Mouse (Mus musculus) stomach, embryonic 15.5 days (tissue): Measurements from ENCODE around the gene H2-Q6. TPM values are rescaled to one million over a fixed set of nuclear protein-coding genes. Genes with fewer than 3 reads are reported as not detected.
"Not testable (repeated sequence)": the region's sequence is repeated elsewhere in the genome, so short reads cannot be mapped to it uniquely, and the experiment has no call there.

Source experiments
- ATAC-seq: fragments of 200-750 bp; cut with Nextera tagmentation; 2 replicates; pipeline ENCODE4 v1.8.0; 2017; ENCODE audit warnings: low read depth, moderate number of reproducible peaks, moderate TSS enrichment; ENCODE audit not compliant: insufficient read depth, low FRiP score
- H3K27ac ChIP-seq: fragments of 300-500 bp; sonication (generic); 2 replicates; pipeline ENCODE4 v1.5.1; 2015; ENCODE audit warnings: mild to moderate bottlenecking, inconsistent platforms
- H3K27me3 ChIP-seq: fragments of 300-500 bp; sonication (generic); replicated peaks from 2 replicates; pipeline ENCODE4 v1.6.1; 2015; ENCODE audit warnings: inconsistent platforms
- H3K36me3 ChIP-seq: fragments of 300-500 bp; sonication (generic); 2 replicates; pipeline ENCODE4 v1.6.1; 2015; ENCODE audit warnings: inconsistent platforms
- H3K4me1 ChIP-seq: fragments of 300-500 bp; sonication (generic); 2 replicates; pipeline ENCODE4 v1.6.1; 2015; ENCODE audit warnings: inconsistent platforms
- H3K4me2 ChIP-seq: fragments of 300-500 bp; sonication (generic); 2 replicates; pipeline ENCODE4 v1.6.1; 2015; ENCODE audit warnings: mild to moderate bottlenecking, inconsistent platforms
- H3K4me3 ChIP-seq: fragments of 300-500 bp; sonication (generic); replicated peaks from 2 replicates; pipeline ENCODE4 v1.5.1; 2015; ENCODE audit warnings: inconsistent platforms
- H3K9ac ChIP-seq: fragments of 300-500 bp; sonication (generic); 2 replicates; pipeline ENCODE4 v1.6.1; 2015; ENCODE audit warnings: inconsistent platforms
- H3K9me3 ChIP-seq: fragments of 300-500 bp; sonication (generic); 2 replicates; pipeline ENCODE4 v1.6.1; 2016; ENCODE audit warnings: inconsistent platforms
- WGBS: fragments of 180-500 bp; shearing (Covaris S2); methylation state at CpG from one replicate; pipeline ENCODE4 v1.1.7; 2015; 5-methylcytosine and 5-hydroxymethylcytosine counted together
- polyA plus RNA-seq: library from polyadenylated mRNA; unstranded; fragments of >200 nt; fragmentation: Nextera tagmentation; extraction: Ambion mirVana; gene quantifications from 2 replicates; pipeline ENCODE4 v1.2.1, GENCODE M21; 2015

The H2-Q6 gene
- polyA plus RNA-seq, 1 experiment from 2014 or later, result 1.7 TPM

- not testable (repeated sequence) for ATAC-seq, H3K27ac ChIP-seq, H3K4me1 ChIP-seq, H3K36me3 ChIP-seq, H3K9me3 ChIP-seq, H3K9ac ChIP-seq, H3K4me3 ChIP-seq, H3K4me2 ChIP-seq
- WGBS, result 77% methylated on average over 2 of the region's 3 CpGs
- H3K27me3 ChIP-seq, result peaks cover 16% of the 10 kb centered on the region; the same call in 1 of the 2 replicates
Observed at GRCm38 (mm10) chr17:35438395-35438794, 13.7 kb downstream of the H2-Q6 start.

GRCm38 (mm10) chr17:35438885-35439284 is 14.2 kb downstream of the H2-Q6 start, which contains the start of gene H2-Q7:
TSS of gene H2-Q7 (plus strand) at chr17:35439155.
- not testable (repeated sequence) for H3K4me1 ChIP-seq, H3K36me3 ChIP-seq, H3K9me3 ChIP-seq, H3K27ac ChIP-seq, H3K9ac ChIP-seq
- 3% methylated on average over 18 of the region's 18 CpGs for WGBS
- peak within 1 kb of the TSS; percentile 42 for H3K4me3 ChIP-seq
- ATAC-seq, result peak; percentile 87
- peak within 1 kb of the TSS; percentile 86 for H3K4me2 ChIP-seq
- H3K27me3 ChIP-seq, result peaks cover 16% of the 10 kb centered on the region; the same call in 1 of the 2 replicates

GRCm38 (mm10) chr17:35439295-35439747 is 14.7 kb downstream of the H2-Q6 start:
- H3K9ac ChIP-seq, H3K9me3 ChIP-seq, H3K27ac ChIP-seq, H3K36me3 ChIP-seq, H3K4me1 ChIP-seq: not testable (repeated sequence)
- peak; percentile 9; the same call in 1 of the 2 replicates for ATAC-seq
- H3K4me3 ChIP-seq, result peak overlapping the region; percentile 42
- 1% methylated on average over 47 of the region's 48 CpGs for WGBS
- H3K27me3 ChIP-seq, result peaks cover 16% of the 10 kb centered on the region; the same call in 1 of the 2 replicates
- peak overlapping the region; percentile 86 for H3K4me2 ChIP-seq

GRCm38 (mm10) chr17:35439925-35440645 is 15.4 kb downstream of the H2-Q6 start:
- not testable (repeated sequence) for H3K4me1 ChIP-seq, H3K27ac ChIP-seq, H3K9ac ChIP-seq, H3K9me3 ChIP-seq, ATAC-seq, H3K36me3 ChIP-seq, H3K4me3 ChIP-seq
- 40% methylated on average over 27 of the region's 27 CpGs for WGBS
- Histone ChIP-seq H3K27me3 (peaks cover 16% of the 10 kb centered on the region; the same call in 1 of the 2 replicates), H3K4me2 (0 out of 2 replicates have a peak overlapping the region, but pooled peaks have one; percentile 86)

GRCm38 (mm10) chr17:35442376-35442775 is 17.7 kb downstream of the H2-Q6 start:
- not testable (repeated sequence) for H3K4me3 ChIP-seq, H3K27ac ChIP-seq, H3K36me3 ChIP-seq, H3K4me1 ChIP-seq, ATAC-seq, H3K4me2 ChIP-seq, H3K9me3 ChIP-seq, H3K9ac ChIP-seq
- peaks cover 10% of the 10 kb centered on the region; the same call in 1 of the 2 replicates for H3K27me3 ChIP-seq
- 86% methylated on average over 2 of the region's 2 CpGs for WGBS

GRCm38 (mm10) chr17:35444510-35444909 is 19.9 kb downstream of the H2-Q6 start:
- not testable (repeated sequence) for H3K4me3 ChIP-seq, H3K9me3 ChIP-seq, H3K27ac ChIP-seq, H3K4me2 ChIP-seq, ATAC-seq, H3K27me3 ChIP-seq, H3K4me1 ChIP-seq, H3K9ac ChIP-seq, H3K36me3 ChIP-seq
- WGBS, result 84% methylated on average over 2 of the region's 2 CpGs

GRCm38 (mm10) chr17:35458247-35458646 is 33.6 kb downstream of the H2-Q6 start:
- H3K4me1 ChIP-seq, H3K27me3 ChIP-seq, H3K4me3 ChIP-seq, H3K4me2 ChIP-seq, ATAC-seq, H3K27ac ChIP-seq, H3K9me3 ChIP-seq, H3K36me3 ChIP-seq, H3K9ac ChIP-seq: not testable (repeated sequence)
- WGBS, result no CpG with 5 or more reads among the region's 1 CpGs

- H3K4me1 ChIP-seq, ATAC-seq, H3K4me3 ChIP-seq, H3K27ac ChIP-seq, H3K9ac ChIP-seq, H3K4me2 ChIP-seq, H3K9me3 ChIP-seq, H3K27me3 ChIP-seq, H3K36me3 ChIP-seq: not testable (repeated sequence)
- 65% methylated on average over 3 of the region's 9 CpGs for WGBS
Observed at GRCm38 (mm10) chr17:35460513-35461341, 36.1 kb downstream of the H2-Q6 start.

GRCm38 (mm10) chr17:35465651-35466050 is 41.0 kb downstream of the H2-Q6 start:
- H3K9me3 ChIP-seq, H3K4me3 ChIP-seq, H3K36me3 ChIP-seq, H3K4me2 ChIP-seq, ATAC-seq, H3K4me1 ChIP-seq, H3K9ac ChIP-seq, H3K27ac ChIP-seq: not testable (repeated sequence)
- 12% methylated on average over 8 of the region's 8 CpGs for WGBS
- peaks cover 18% of the 10 kb centered on the region for H3K27me3 ChIP-seq

- H3K27ac ChIP-seq, ATAC-seq, H3K9me3 ChIP-seq, H3K9ac ChIP-seq, H3K4me3 ChIP-seq, H3K4me2 ChIP-seq, H3K36me3 ChIP-seq: not testable (repeated sequence)
- peaks cover 20% of the 10 kb centered on the region for H3K27me3 ChIP-seq
- WGBS, result 54% methylated on average over 3 of the region's 3 CpGs
- peaks cover 11% of the 10 kb centered on the region; the same call in 1 of the 2 replicates for H3K4me1 ChIP-seq
Observed at GRCm38 (mm10) chr17:35468936-35469335, 44.3 kb downstream of the H2-Q6 start.

GRCm38 (mm10) chr17:35469842-35470751 is 45.4 kb downstream of the H2-Q6 start, which contains the start of gene H2-Q10:
TSS of gene H2-Q10 (plus strand) at chr17:35470089.
- Histone ChIP-seq H3K9ac (no peak within 1 kb of the TSS), H3K4me2 (peak within 1 kb of the TSS; percentile 86), H3K27me3 (peaks cover 20% of the 10 kb centered on the region), H3K4me3 (peak within 1 kb of the TSS; percentile 42), H3K4me1 (peaks cover 11% of the 10 kb centered on the region; the same call in 1 of the 2 replicates), H3K36me3 (no peaks in the 10 kb centered on the region), H3K9me3 (no peaks in the 10 kb centered on the region), H3K27ac (no peak within 1 kb of the TSS)
- peak; percentile 56; the same call in 1 of the 2 replicates for ATAC-seq
- WGBS, result 1% methylated on average over 74 of the region's 80 CpGs
